Mouse (Mus musculus) forebrain, embryonic 13.5 days (tissue): ENCODE data around the gene Sipa1l1. TPM values are rescaled to one million over a fixed set of nuclear protein-coding genes. Genes with fewer than 3 reads are reported as not detected.
A peak's percentile ranks its signal among the peaks of the same experiment; 100 is the strongest.

ENCODE experiments used
- ATAC-seq: fragments of 200-750 bp; cut with Nextera tagmentation; 2 replicates; pipeline ENCODE4 v1.8.0; 2017
- H3K27ac ChIP-seq: fragments of 300-500 bp; sonication (generic); 2 replicates; pipeline ENCODE4 v1.5.1; 2015; ENCODE audit warnings: inconsistent platforms, mild to moderate bottlenecking, moderate library complexity
- H3K27me3 ChIP-seq: fragments of 300-500 bp; sonication (generic); 2 replicates; pipeline ENCODE4 v1.6.1; 2015; ENCODE audit warnings: mild to moderate bottlenecking, inconsistent platforms
- H3K36me3 ChIP-seq: fragments of 300-500 bp; sonication (generic); 2 replicates; pipeline ENCODE4 v1.6.1; 2015; ENCODE audit warnings: mild to moderate bottlenecking, inconsistent platforms; ENCODE audit not compliant: poor library complexity, severe bottlenecking
- H3K4me1 ChIP-seq: fragments of 300-500 bp; sonication (generic); 2 replicates; pipeline ENCODE4 v1.6.1; 2015; ENCODE audit warnings: inconsistent platforms
- H3K4me2 ChIP-seq: fragments of 300-500 bp; sonication (generic); 2 replicates; pipeline ENCODE4 v1.6.1; 2015; ENCODE audit warnings: inconsistent platforms, mild to moderate bottlenecking, moderate library complexity
- H3K4me3 ChIP-seq: fragments of 300-500 bp; sonication (generic); 2 replicates; pipeline ENCODE4 v1.5.1; 2015; ENCODE audit warnings: mild to moderate bottlenecking, inconsistent platforms
- H3K9ac ChIP-seq: fragments of 300-500 bp; sonication (generic); 2 replicates; pipeline ENCODE4 v1.6.1; 2015; ENCODE audit warnings: mild to moderate bottlenecking, inconsistent platforms
- H3K9me3 ChIP-seq: fragments of 300-500 bp; sonication (generic); replicated peaks from 2 replicates; pipeline ENCODE4 v1.6.1; 2016; ENCODE audit warnings: inconsistent platforms
- WGBS: fragments of 180-500 bp; shearing (Covaris S2); methylation state at CpG from one replicate; pipeline ENCODE4 v1.1.7; 2015; 5-methylcytosine and 5-hydroxymethylcytosine counted together
- polyA plus RNA-seq: library from polyadenylated mRNA; unstranded; fragments of >200 nt; fragmentation: Nextera tagmentation; extraction: Ambion mirVana; gene quantifications from 2 replicates; pipeline ENCODE4 v1.2.1, GENCODE M21; 2015

The Sipa1l1 gene
- polyA plus RNA-seq, 1 experiment from 2014 or later, result 19.3 TPM

GRCm38 (mm10) chr12:82409686-82410472 is 240.8 kb downstream of the Sipa1l1 start:
- ATAC-seq, result no peak
- Histone ChIP-seq H3K36me3 (peaks cover 1% of the 10 kb centered on the region; the same call in 1 of the 2 replicates), H3K27ac (no peak overlapping the region), H3K4me2 (no peak overlapping the region), H3K9me3 (no peaks in the 10 kb centered on the region), H3K9ac (no peak overlapping the region), H3K27me3 (no peaks in the 10 kb centered on the region), H3K4me1 (peaks cover 30% of the 10 kb centered on the region), H3K4me3 (no peak overlapping the region)
- WGBS, result 61% methylated on average over 7 of the region's 7 CpGs

DNA sequence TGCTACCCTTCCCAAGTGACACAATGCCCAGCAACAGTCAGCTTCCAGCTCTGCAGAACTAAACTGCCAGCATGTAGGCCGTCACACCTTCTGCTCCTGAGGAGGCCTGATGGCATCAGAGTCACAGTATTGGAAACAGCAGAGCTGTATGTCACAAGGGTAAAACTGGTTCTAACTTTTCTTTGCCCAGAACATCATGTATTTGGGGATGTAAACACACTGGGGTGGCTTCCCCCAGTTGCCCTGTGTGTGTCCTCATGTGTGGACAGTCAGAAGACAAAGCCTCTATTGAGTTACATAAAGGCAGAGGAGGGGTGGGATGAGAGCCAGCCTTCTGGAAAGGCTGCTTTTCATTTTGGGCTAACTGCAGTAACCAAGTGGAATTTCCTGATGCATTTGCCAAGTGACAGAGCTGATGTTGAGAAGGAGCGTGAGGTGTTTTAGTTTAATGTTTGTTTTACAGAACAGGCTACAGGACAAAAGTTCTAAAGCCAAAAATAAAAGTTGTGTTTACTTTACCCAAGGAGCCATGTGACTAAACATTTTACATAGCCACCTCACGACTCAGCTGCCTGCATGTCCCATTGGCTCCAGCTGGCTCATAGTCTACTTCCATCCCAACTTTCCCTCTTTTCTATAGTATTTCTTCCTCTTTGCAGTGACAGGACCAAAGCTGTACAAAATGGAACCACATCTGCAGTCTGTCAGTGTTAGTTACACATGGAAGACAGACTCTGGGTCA is 243.3 kb downstream of the Sipa1l1 start:
- Histone ChIP-seq H3K4me3 (no peak overlapping the region), H3K36me3 (peaks cover 8% of the 10 kb centered on the region), H3K27me3 (no peaks in the 10 kb centered on the region), H3K4me1 (peaks cover 27% of the 10 kb centered on the region), H3K9ac (no peak overlapping the region), H3K9me3 (no peaks in the 10 kb centered on the region), H3K27ac (no peak overlapping the region), H3K4me2 (no peak overlapping the region)
- no peak for ATAC-seq
- 61% methylated on average over 3 of the region's 3 CpGs for whole genome bisulfite sequencing

DNA sequence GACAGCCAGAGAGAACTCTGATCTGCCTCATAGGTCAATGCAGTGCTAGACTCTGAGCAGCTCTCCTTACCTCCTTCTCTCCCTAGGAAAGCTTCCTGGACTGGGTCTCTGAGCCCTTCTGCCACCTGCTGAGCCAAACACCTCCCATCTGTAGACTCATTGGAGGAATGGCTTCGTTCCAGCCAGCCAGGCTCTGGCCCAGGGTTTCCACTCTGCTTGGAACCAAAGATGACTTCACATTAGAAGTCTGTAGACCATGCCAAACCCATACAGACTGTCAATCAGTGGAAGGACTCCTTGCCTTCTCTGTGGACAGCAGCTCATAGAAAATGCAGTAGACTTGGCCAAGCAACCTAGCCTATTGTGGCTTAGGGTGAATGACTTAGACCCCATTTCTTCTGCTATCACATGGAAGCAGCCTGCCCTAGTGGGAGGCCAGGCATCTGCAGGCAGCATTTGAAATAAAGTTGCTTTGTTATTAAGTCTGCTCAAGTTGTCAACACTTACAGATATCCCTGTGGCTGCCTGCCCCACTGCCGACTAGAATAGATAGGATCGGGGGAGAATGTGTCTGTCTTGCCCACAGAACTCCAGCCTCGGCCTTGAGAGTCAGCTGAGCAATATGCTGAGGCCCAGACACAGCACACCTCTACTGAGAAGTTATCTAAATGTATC is 246.7 kb downstream of the Sipa1l1 start:
- ATAC-seq, result peak; percentile 70; the same call in 1 of the 2 replicates
- 81% methylated on average over 4 of the region's 4 CpGs for WGBS

DNA sequence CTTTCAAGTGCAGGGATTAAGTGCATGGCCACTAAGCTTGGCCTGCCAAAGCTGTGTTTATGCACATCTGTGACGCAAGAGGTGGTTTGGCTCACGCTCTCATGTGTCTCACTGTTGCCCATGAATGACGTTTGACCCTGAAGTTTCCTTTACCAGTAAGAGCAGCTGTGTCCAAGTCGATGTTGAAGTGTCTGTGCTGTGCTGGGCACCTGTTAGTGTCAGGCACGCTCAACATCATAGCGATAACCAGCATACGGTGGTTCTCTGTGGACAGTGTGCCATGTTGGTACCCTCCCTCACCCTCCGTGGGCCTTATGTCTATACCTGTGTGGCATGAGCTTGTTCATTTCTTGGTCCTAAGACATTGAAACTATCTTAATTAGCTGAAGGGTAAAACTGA is 249.9 kb downstream of the Sipa1l1 start:
- Histone ChIP-seq H3K4me2 (no peak overlapping the region), H3K9ac (no peak overlapping the region), H3K27me3 (no peaks in the 10 kb centered on the region), H3K4me1 (no peaks in the 10 kb centered on the region), H3K27ac (no peak overlapping the region), H3K9me3 (no peaks in the 10 kb centered on the region), H3K4me3 (no peak overlapping the region), H3K36me3 (peaks cover 51% of the 10 kb centered on the region)
- 91% methylated on average over 8 of the region's 8 CpGs for WGBS
- ATAC-seq, result no peak

More for the DNA sequence above, 246.7 kb downstream of the Sipa1l1 start:
- H3K27me3 ChIP-seq, result no peaks in the 10 kb centered on the region
- H3K36me3 ChIP-seq, result peaks cover 21% of the 10 kb centered on the region
- no peak overlapping the region for H3K4me2 ChIP-seq
- H3K9me3 ChIP-seq, result no peaks in the 10 kb centered on the region
- peaks cover 5% of the 10 kb centered on the region for H3K4me1 ChIP-seq
- no peak overlapping the region for H3K4me3 ChIP-seq
- no peak overlapping the region for H3K27ac ChIP-seq
- no peak overlapping the region for H3K9ac ChIP-seq

DNA sequence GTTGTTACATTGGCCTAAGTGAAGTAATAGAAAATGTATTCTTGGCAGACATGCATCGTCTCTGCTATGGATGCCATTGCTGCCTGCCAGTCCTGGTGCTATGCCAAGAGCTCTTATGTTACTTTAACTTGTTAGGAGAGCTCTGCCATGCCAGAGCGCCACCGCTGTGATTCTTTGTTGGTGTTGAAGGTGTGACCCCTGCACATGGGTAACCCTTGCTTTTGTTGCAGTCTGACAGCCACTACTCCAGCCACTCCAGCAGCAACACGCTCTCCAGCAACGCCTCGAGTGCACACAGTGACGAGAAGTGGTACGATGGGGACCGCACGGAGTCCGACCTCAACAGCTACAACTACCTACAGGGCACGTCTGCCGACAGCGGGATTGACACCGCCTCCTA is 255.7 kb downstream of the Sipa1l1 start:
- Histone ChIP-seq H3K36me3 (peaks cover 56% of the 10 kb centered on the region), H3K9ac (no peak overlapping the region), H3K4me1 (no peaks in the 10 kb centered on the region), H3K4me2 (no peak overlapping the region), H3K27me3 (no peaks in the 10 kb centered on the region), H3K27ac (no peak overlapping the region), H3K9me3 (no peaks in the 10 kb centered on the region), H3K4me3 (no peak overlapping the region)
- WGBS, result 86% methylated on average over 15 of the region's 15 CpGs
- ATAC-seq, result no peak

DNA sequence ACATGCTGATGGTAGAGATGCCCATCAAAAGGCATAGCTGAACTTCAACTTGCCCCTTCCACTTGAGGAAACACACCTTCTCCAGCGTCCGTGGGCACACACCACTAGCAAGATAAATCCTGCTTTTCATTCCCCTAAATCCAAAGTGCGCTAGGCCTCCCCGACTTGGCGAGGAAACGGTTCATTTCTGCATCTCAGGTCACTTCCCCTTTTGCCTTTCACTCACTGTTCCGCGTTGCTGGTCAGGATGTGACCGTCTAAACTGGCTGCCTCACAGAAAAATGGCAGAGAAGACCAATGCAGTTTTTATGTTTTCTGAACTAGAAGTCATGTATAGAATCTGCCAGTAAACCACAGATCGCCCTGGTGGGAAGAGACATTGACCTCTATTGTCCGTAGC is 256.7 kb downstream of the Sipa1l1 start:
- Histone ChIP-seq H3K27me3 (no peaks in the 10 kb centered on the region), H3K4me3 (no peak overlapping the region), H3K9me3 (no peaks in the 10 kb centered on the region), H3K4me2 (no peak overlapping the region), H3K9ac (no peak overlapping the region), H3K36me3 (peaks cover 50% of the 10 kb centered on the region), H3K27ac (no peak overlapping the region), H3K4me1 (no peaks in the 10 kb centered on the region)
- WGBS, result 91% methylated on average over 11 of the region's 11 CpGs
- no peak for ATAC-seq

GRCm38 (mm10) chr12:82427416-82427815 is 258.3 kb downstream of the Sipa1l1 start:
- Histone ChIP-seq H3K27me3 (no peaks in the 10 kb centered on the region), H3K4me1 (no peaks in the 10 kb centered on the region), H3K36me3 (peaks cover 37% of the 10 kb centered on the region), H3K27ac (no peak overlapping the region), H3K9ac (no peak overlapping the region), H3K9me3 (no peaks in the 10 kb centered on the region), H3K4me2 (no peak overlapping the region), H3K4me3 (no peak overlapping the region)
- ATAC-seq, result no peak
- WGBS, result 89% methylated on average over 2 of the region's 2 CpGs

DNA sequence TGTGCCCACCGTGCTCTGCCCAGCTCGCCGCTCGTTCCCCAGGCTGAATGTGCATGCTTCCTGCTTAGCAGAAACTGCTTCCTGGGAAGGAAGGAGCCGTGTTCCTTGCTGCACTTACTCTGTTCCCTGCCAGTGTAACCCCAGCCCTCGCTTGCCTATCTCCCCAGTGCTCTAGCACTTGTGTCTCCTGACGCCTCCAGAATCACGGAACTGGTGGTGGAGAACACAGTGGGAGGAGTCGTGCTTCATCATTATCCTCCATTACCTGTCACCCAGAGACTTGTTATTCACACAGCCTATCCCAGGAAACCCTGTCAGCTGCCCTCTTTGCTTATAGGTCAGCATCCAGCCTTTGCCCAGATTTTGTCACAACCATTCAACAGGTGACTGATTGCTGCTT is 259.3 kb downstream of the Sipa1l1 start:
- Histone ChIP-seq H3K36me3 (peaks cover 32% of the 10 kb centered on the region), H3K4me2 (no peak overlapping the region), H3K9me3 (no peaks in the 10 kb centered on the region), H3K27me3 (no peaks in the 10 kb centered on the region), H3K4me3 (no peak overlapping the region), H3K27ac (no peak overlapping the region), H3K4me1 (no peaks in the 10 kb centered on the region), H3K9ac (no peak overlapping the region)
- WGBS, result 93% methylated on average over 9 of the region's 9 CpGs
- ATAC-seq, result no peak

DNA sequence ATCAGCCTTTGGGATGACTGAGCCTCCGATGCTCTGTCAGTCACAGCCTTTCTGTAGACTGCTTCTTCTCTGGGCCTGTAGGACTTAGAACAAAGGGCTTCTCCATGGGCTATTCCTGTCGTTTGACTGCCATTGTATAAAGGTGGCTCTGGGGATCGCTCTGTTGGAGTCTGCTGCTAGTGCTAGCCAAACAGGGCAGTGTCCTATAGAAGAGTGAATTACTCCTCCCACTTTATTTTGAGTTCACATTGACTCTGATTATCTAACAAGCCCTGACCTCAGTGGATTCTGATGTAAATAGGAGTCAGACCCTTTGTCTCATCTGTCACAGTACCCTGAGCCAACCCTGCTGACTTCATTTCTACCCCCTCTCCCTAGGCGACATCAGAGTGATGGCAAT is 264.2 kb downstream of the Sipa1l1 start:
- H3K9me3 ChIP-seq, result no peaks in the 10 kb centered on the region
- no peak overlapping the region for H3K9ac ChIP-seq
- peaks cover 34% of the 10 kb centered on the region for H3K36me3 ChIP-seq
- H3K27ac ChIP-seq, result no peak overlapping the region
- H3K4me2 ChIP-seq, result no peak overlapping the region
- 40% methylated on average over 4 of the region's 4 CpGs for WGBS
- H3K4me3 ChIP-seq, result no peak overlapping the region
- no peak for ATAC-seq
- no peaks in the 10 kb centered on the region for H3K27me3 ChIP-seq
- no peaks in the 10 kb centered on the region for H3K4me1 ChIP-seq

GRCm38 (mm10) chr12:82434591-82434990 is 265.5 kb downstream of the Sipa1l1 start:
- H3K27ac ChIP-seq, result no peak overlapping the region
- ATAC-seq, result no peak
- H3K9ac ChIP-seq, result no peak overlapping the region
- H3K4me1 ChIP-seq, result no peaks in the 10 kb centered on the region
- 95% methylated on average over 9 of the region's 9 CpGs for WGBS
- H3K27me3 ChIP-seq, result no peaks in the 10 kb centered on the region
- no peak overlapping the region for H3K4me3 ChIP-seq
- H3K9me3 ChIP-seq, result no peaks in the 10 kb centered on the region
- H3K36me3 ChIP-seq, result peaks cover 44% of the 10 kb centered on the region
- no peak overlapping the region for H3K4me2 ChIP-seq

- H3K9ac ChIP-seq, result no peak overlapping the region
- peaks cover 50% of the 10 kb centered on the region for H3K36me3 ChIP-seq
- H3K9me3 ChIP-seq, result no peaks in the 10 kb centered on the region
- no peak for ATAC-seq
- H3K4me2 ChIP-seq, result no peak overlapping the region
- no peak overlapping the region for H3K4me3 ChIP-seq
- no peaks in the 10 kb centered on the region for H3K27me3 ChIP-seq
- 89% methylated on average over 3 of the region's 3 CpGs for WGBS
- H3K27ac ChIP-seq, result no peak overlapping the region
- no peaks in the 10 kb centered on the region for H3K4me1 ChIP-seq
These were observed 272.4 kb downstream of the Sipa1l1 start for GRCm38 (mm10) chr12:82441479-82441878.

DNA sequence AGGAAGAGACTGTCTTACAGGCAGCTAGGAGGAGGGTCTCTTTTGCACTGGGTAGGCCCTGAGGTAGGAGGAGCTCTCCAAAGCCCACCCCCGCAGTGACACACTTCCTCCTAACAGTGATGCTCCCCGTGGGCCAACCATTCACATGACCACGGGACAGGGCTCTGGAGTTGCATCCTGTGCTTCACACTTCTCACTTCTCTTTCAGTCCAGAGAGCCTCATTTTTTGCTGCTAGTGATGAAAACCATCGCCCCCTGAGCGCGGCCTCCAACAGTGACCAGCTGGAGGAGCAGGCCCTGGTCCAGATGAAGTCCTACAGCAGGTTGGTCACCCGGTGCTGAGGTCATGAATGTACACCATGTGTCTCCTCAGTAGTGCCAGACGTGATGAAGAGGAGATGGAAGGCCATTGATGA is 277.5 kb downstream of the Sipa1l1 start:
- H3K4me3 ChIP-seq, result no peak overlapping the region
- H3K36me3 ChIP-seq, result peaks cover 37% of the 10 kb centered on the region
- H3K27me3 ChIP-seq, result no peaks in the 10 kb centered on the region
- no peak for ATAC-seq
- WGBS, result 93% methylated on average over 8 of the region's 8 CpGs
- H3K4me2 ChIP-seq, result no peak overlapping the region
- H3K27ac ChIP-seq, result no peak overlapping the region
- no peak overlapping the region for H3K9ac ChIP-seq
- H3K9me3 ChIP-seq, result no peaks in the 10 kb centered on the region
- no peaks in the 10 kb centered on the region for H3K4me1 ChIP-seq
